Mouse (Mus musculus) kidney, adult 8-10 months (tissue): ENCODE measurements around the gene Rnpepl1.

ENCODE experiments used
- DNase-seq, 2 experiments: peaks; one replicate each; pipeline ENCODE4 v3.0.0; 2022

Gene Rnpepl1

GRCm38 (mm10) chr1:92910239-92910885 lies at the start of gene Rnpepl1:
TSS of gene Rnpepl1 (plus strand) at chr1:92910783.
- DNase-seq, result peak; percentile 68 to 78

- DNase-seq, result no peak
Observed at GRCm38 (mm10) chr1:92861503-92861902, 49.1 kb upstream of the Rnpepl1 start.

- no peak for DNase-seq
Observed at GRCm38 (mm10) chr1:92863268-92863667, 47.3 kb upstream of the Rnpepl1 start.

- DNase-seq, result no peak
Observed at GRCm38 (mm10) chr1:92866170-92866569, 44.4 kb upstream of the Rnpepl1 start.

GRCm38 (mm10) chr1:92869985-92870384 lies 40.6 kb upstream of the Rnpepl1 start:
- DNase-seq, result no peak

GRCm38 (mm10) chr1:92872666-92873065 lies 37.9 kb upstream of the Rnpepl1 start:
- DNase-seq, result peak in 1 of 2 experiments; percentile 54

- peak; percentile 11 to 54 for DNase-seq
Observed at GRCm38 (mm10) chr1:92874011-92874410, 36.6 kb upstream of the Rnpepl1 start.

- no peak for DNase-seq
Observed at GRCm38 (mm10) chr1:92875360-92876111, 35.0 kb upstream of the Rnpepl1 start.

- no peak for DNase-seq
Observed at GRCm38 (mm10) chr1:92877431-92877978, 33.1 kb upstream of the Rnpepl1 start.

GRCm38 (mm10) chr1:92878066-92878741 lies 32.4 kb upstream of the Rnpepl1 start:
- no peak for DNase-seq

GRCm38 (mm10) chr1:92879266-92879665 lies 31.3 kb upstream of the Rnpepl1 start:
- no peak for DNase-seq

GRCm38 (mm10) chr1:92880101-92880500 lies 30.5 kb upstream of the Rnpepl1 start:
- no peak for DNase-seq

- no peak for DNase-seq
Observed at GRCm38 (mm10) chr1:92881982-92882381, 28.6 kb upstream of the Rnpepl1 start.

- DNase-seq, result no peak
Observed at GRCm38 (mm10) chr1:92888901-92889655, 21.5 kb upstream of the Rnpepl1 start.

GRCm38 (mm10) chr1:92892791-92893190 lies 17.8 kb upstream of the Rnpepl1 start:
- DNase-seq, result no peak

GRCm38 (mm10) chr1:92893896-92894295 lies 16.7 kb upstream of the Rnpepl1 start:
- no peak for DNase-seq

GRCm38 (mm10) chr1:92895089-92895488 lies 15.5 kb upstream of the Rnpepl1 start:
- DNase-seq, result peak in 1 of 2 experiments; percentile 73

GRCm38 (mm10) chr1:92902786-92903185 lies 7.8 kb upstream of the Rnpepl1 start, which contains the start of gene Ankmy1:
TSS of gene Ankmy1 (minus strand) at chr1:92902906.
- DNase-seq, result peak; percentile 46 to 64

- DNase-seq, result no peak
Observed at GRCm38 (mm10) chr1:92903627-92904026, 7.0 kb upstream of the Rnpepl1 start.

GRCm38 (mm10) chr1:92905703-92906310 lies 4.8 kb upstream of the Rnpepl1 start:
- no peak for DNase-seq

- peak; percentile 94 to 96 for DNase-seq
Observed at GRCm38 (mm10) chr1:92906779-92907631, 3.6 kb upstream of the Rnpepl1 start, which contains the start of gene Dusp28. TSS of gene Dusp28 (plus strand) at chr1:92906981.
